Mouse (Mus musculus): ENCODE data around the gene Dydc1. TPM values are rescaled to one million over a fixed set of nuclear protein-coding genes. Genes with fewer than 3 reads are reported as not detected.
"Not testable (repeated sequence)": the region's sequence is repeated elsewhere in the genome, so short reads cannot be mapped to it uniquely, and the experiment has no call there.

Gene Dydc1
- not detected in 2 replicates for polyA plus RNA-seq (2016; fragmentation: Nextera tagmentation; extraction: Ambion mirVana)

- H3K9me3 ChIP-seq, result no peaks in the 10 kb centered on the region
- 0 out of 2 replicates have a peak within 1 kb of the TSS, but pooled peaks have one; percentile 5 for H3K9ac ChIP-seq
- peak within 1 kb of the TSS; percentile 38 for H3K4me3 ChIP-seq
- peak; percentile 97 for ATAC-seq (ENCODE audit: low FRiP score, low read depth)
- 13% methylated on average over 23 of the region's 23 CpGs for WGBS
- H3K36me3 ChIP-seq, result no peaks in the 10 kb centered on the region
- peaks cover 5% of the 10 kb centered on the region; the same call in 1 of the 2 replicates for H3K4me1 ChIP-seq
- peak within 1 kb of the TSS; percentile 74 for H3K4me2 ChIP-seq (replicated peaks)
- H3K27me3 ChIP-seq (replicated peaks), result no peaks in the 10 kb centered on the region
- H3K27ac ChIP-seq, result no peak within 1 kb of the TSS
Observed at GRCm38 (mm10) chr14:41072229-41072943, at the start of gene Dydc1. Gene Dydc1, plus strand, starts transcription at chr14:41072911.

- no peaks in the 10 kb centered on the region for H3K9me3 ChIP-seq
- no peak overlapping the region for H3K4me2 ChIP-seq (replicated peaks)
- no peaks in the 10 kb centered on the region for H3K27me3 ChIP-seq (replicated peaks)
- WGBS, result 91% methylated on average over 2 of the region's 2 CpGs
- no peak overlapping the region for H3K9ac ChIP-seq
- no peaks in the 10 kb centered on the region for H3K4me1 ChIP-seq
- no peak for ATAC-seq (ENCODE audit: low FRiP score, low read depth)
- H3K4me3 ChIP-seq, result no peak overlapping the region
- no peak overlapping the region for H3K27ac ChIP-seq
- no peaks in the 10 kb centered on the region for H3K36me3 ChIP-seq
Observed at GRCm38 (mm10) chr14:41025087-41025486, 47.6 kb upstream of the Dydc1 start.

GRCm38 (mm10) chr14:41025594-41026284 lies 47.0 kb upstream of the Dydc1 start:
- Histone ChIP-seq H3K4me1 (no peaks in the 10 kb centered on the region), H3K27ac (no peak overlapping the region), H3K9me3 (no peaks in the 10 kb centered on the region), H3K36me3 (no peaks in the 10 kb centered on the region), H3K4me2 (replicated peaks) (no peak overlapping the region), H3K27me3 (replicated peaks) (no peaks in the 10 kb centered on the region), H3K4me3 (no peak overlapping the region), H3K9ac (no peak overlapping the region)
- 81% methylated on average over 7 of the region's 7 CpGs for WGBS
- ATAC-seq (ENCODE audit: low FRiP score, low read depth), result no peak

DNA sequence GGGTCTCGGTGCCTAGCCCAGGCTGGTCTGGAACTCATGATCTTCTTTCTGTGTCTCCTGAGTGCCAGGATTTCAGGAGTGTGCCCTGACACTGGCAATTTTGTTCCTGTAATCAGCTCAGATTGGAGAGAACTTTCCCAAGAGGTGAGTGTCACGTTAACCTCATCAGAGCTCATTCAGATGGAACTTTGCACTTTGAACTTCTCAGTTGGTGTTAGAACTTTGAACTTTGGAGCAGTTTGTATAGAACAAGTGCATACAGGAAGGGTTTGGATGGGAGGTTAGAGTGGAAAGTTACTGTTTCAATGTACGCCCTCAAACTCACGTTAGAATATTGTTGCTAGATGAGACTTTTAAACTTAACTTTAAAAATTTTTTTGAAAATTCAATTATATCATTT lies 43.4 kb upstream of the Dydc1 start:
- 78% methylated on average over 4 of the region's 4 CpGs for WGBS

DNA sequence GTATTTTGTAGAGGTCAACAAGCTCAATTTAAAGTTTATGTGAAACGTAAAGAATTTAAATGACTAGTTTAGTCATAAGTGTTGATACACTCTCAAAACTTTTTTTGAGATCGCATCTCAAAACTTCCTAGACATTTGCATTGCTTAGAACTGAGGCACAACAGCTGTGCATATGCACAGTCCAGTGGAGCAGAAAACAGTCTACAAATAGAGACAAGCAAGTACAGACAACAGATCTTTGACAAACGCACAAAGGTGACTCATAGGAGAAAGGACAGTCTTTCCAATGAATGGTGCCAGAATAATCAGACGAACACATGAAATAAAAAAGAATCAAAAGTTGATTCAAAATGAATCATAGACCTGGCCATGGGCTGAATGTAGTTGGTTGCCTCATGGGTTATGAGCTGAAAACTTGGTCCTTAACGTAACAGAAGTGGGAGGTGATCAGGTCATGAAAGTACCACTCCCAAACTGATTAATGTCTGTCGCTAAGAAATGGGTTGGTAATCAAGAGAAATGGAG lies 41.7 kb upstream of the Dydc1 start:
- Histone ChIP-seq H3K27me3 (replicated peaks) (no peaks in the 10 kb centered on the region), H3K36me3 (no peaks in the 10 kb centered on the region), H3K9ac (no peak overlapping the region), H3K4me3 (no peak overlapping the region), H3K9me3 (no peaks in the 10 kb centered on the region), H3K4me1 (no peaks in the 10 kb centered on the region), H3K4me2 (replicated peaks) (no peak overlapping the region), H3K27ac (no peak overlapping the region)
- 93% methylated on average over 6 of the region's 6 CpGs for WGBS
- ATAC-seq (ENCODE audit: low FRiP score, low read depth), result no peak

More for the DNA sequence above, 43.4 kb upstream of the Dydc1 start:
- H3K27ac ChIP-seq, result no peak overlapping the region
- H3K9ac ChIP-seq, result no peak overlapping the region
- no peaks in the 10 kb centered on the region for H3K9me3 ChIP-seq
- no peak for ATAC-seq (ENCODE audit: low FRiP score, low read depth)
- no peaks in the 10 kb centered on the region for H3K36me3 ChIP-seq
- no peak overlapping the region for H3K4me3 ChIP-seq
- no peaks in the 10 kb centered on the region for H3K4me1 ChIP-seq
- no peak overlapping the region for H3K4me2 ChIP-seq (replicated peaks)
- no peaks in the 10 kb centered on the region for H3K27me3 ChIP-seq (replicated peaks)

DNA sequence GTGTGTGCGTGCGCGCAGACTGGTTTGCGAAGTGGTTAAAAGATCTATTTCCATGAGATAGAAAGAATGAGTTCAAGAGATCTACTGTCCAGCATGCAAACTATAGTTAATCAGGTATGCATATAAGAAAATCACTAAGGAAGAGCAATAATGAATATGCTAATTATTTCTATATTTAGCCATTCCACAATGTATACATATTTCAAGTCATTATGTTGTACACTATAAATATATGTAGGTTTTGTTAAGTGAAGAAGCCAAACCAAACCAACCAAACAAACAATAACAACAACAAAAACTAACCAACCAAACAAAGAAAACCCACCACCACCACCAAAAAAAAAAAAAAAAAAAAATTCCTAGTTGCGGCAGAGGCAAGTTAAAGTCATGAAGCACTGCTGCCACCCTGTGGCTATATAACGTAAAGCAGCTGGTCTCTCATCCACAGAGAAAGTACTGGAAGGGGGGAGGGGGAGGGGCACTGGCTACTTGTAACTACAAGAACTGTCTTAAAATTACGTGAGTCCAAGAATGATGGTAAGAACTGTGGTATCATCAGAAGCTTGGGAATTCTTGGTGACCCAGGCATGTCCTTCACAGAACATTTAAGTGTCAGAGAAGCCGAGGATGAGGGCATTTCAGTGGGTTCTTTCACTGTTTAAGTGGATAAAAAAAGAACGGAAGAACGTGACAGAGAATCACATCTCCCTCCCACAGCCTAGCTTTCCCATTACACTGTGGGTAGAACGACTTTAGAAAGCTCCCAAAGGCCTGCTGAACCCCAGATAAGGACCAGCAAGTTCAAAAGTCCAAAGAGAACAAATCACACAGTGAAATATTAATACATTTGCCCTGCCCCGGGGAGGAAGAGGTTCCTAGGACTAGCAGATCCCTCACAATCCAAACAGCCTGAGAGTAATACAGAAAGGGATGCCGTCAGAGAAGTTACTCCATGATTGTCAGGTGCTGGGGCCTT lies 39.3 kb upstream of the Dydc1 start:
- Histone ChIP-seq H3K4me2 (replicated peaks) (no peak overlapping the region), H3K9me3 (no peaks in the 10 kb centered on the region), H3K4me1 (no peaks in the 10 kb centered on the region), H3K36me3 (no peaks in the 10 kb centered on the region), H3K4me3 (no peak overlapping the region), H3K27ac (no peak overlapping the region), H3K27me3 (replicated peaks) (no peaks in the 10 kb centered on the region), H3K9ac (no peak overlapping the region)
- 57% methylated on average over 13 of the region's 13 CpGs for WGBS
- ATAC-seq (ENCODE audit: low FRiP score, low read depth), result peak; percentile 38; the same call in 1 of the 2 replicates

DNA sequence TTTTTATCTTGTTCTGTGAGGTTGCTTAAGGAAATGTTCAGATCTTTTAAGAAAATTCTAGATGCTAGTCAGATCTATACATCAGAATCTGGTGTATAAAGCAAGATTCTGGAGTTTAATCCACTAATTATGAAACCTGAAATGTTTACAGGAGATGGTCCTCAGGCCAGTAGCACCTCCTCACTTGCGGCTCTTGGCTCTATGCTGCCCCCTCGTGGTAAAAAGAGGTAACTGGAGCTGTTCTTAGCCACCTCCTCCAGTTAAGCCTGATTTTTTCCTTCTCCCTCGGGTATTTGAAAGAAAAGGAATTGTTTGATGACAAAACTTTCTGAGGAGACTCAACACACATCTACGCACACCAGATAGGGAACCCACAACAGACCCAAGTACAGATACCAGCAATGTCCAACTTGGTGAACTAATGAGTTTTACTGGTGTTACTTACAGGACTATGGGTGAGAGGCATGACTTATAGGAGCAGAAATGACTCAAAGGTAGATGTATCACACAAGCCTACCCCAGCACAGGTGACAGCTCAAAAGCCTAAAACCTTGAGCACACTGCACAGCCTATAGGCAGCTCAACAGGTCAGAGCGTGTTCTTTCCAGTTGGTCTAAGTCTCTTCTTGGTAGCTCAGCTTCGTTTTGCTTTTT lies 37.4 kb upstream of the Dydc1 start:
- Histone ChIP-seq H3K4me1 (no peaks in the 10 kb centered on the region), H3K36me3 (no peaks in the 10 kb centered on the region), H3K4me2 (replicated peaks) (no peak overlapping the region), H3K27me3 (replicated peaks) (no peaks in the 10 kb centered on the region), H3K4me3 (no peak overlapping the region), H3K27ac (no peak overlapping the region), H3K9ac (no peak overlapping the region), H3K9me3 (no peaks in the 10 kb centered on the region)
- ATAC-seq (ENCODE audit: low FRiP score, low read depth), result peak; percentile 48; the same call in 1 of the 2 replicates
- 37% methylated on average over 6 of the region's 6 CpGs for WGBS

- Histone ChIP-seq H3K36me3 (no peaks in the 10 kb centered on the region), H3K4me3 (no peak overlapping the region), H3K27me3 (replicated peaks) (no peaks in the 10 kb centered on the region)
Observed at GRCm38 (mm10) chr14:41047402-41047801, 25.3 kb upstream of the Dydc1 start.

DNA sequence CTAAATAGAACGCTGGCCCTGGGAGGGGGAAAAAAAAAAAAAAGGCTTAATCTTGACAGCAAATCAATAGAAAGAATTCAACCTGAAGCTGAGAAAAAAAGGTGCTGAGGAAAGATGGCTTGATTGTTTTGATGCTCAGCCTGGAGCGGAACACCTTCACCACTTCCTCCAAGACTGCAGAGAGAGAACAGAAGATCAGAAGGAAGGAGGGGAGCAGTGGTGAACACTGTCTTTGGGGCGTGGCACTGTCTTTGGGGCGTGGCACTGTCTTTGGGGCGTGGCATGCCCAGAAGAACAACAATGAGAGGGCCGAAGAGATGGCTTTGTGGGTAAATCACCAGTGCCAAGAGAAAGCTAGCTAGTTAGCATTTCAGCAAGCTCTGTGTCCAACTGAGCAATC lies 22.2 kb upstream of the Dydc1 start:
- Histone ChIP-seq H3K9me3 (no peaks in the 10 kb centered on the region), H3K4me3 (no peak overlapping the region), H3K36me3 (no peaks in the 10 kb centered on the region), H3K4me1 (no peaks in the 10 kb centered on the region), H3K27ac (no peak overlapping the region), H3K4me2 (replicated peaks) (no peak overlapping the region), H3K9ac (no peak overlapping the region), H3K27me3 (replicated peaks) (no peaks in the 10 kb centered on the region)
- 83% methylated on average over 6 of the region's 6 CpGs for WGBS
- ATAC-seq (ENCODE audit: low FRiP score, low read depth), result no peak

More at GRCm38 (mm10) chr14:41047402-41047801, 25.3 kb upstream of the Dydc1 start:
- Histone ChIP-seq H3K4me1 (no peaks in the 10 kb centered on the region), H3K9ac (no peak overlapping the region), H3K4me2 (replicated peaks) (no peak overlapping the region), H3K9me3 (no peaks in the 10 kb centered on the region), H3K27ac (no peak overlapping the region)
- no peak for ATAC-seq (ENCODE audit: low FRiP score, low read depth)
- WGBS, result 77% methylated on average over 2 of the region's 2 CpGs

- no peaks in the 10 kb centered on the region for H3K9me3 ChIP-seq
- no peaks in the 10 kb centered on the region for H3K36me3 ChIP-seq
- no peak overlapping the region for H3K4me2 ChIP-seq (replicated peaks)
- no peak overlapping the region for H3K4me3 ChIP-seq
- H3K9ac ChIP-seq, result no peak overlapping the region
- H3K4me1 ChIP-seq, result no peaks in the 10 kb centered on the region
- no peak for ATAC-seq (ENCODE audit: low FRiP score, low read depth)
- H3K27ac ChIP-seq, result no peak overlapping the region
- WGBS, result 79% methylated on average over 5 of the region's 5 CpGs
- no peaks in the 10 kb centered on the region for H3K27me3 ChIP-seq (replicated peaks)
Observed at GRCm38 (mm10) chr14:41052481-41052880, 20.2 kb upstream of the Dydc1 start.

DNA sequence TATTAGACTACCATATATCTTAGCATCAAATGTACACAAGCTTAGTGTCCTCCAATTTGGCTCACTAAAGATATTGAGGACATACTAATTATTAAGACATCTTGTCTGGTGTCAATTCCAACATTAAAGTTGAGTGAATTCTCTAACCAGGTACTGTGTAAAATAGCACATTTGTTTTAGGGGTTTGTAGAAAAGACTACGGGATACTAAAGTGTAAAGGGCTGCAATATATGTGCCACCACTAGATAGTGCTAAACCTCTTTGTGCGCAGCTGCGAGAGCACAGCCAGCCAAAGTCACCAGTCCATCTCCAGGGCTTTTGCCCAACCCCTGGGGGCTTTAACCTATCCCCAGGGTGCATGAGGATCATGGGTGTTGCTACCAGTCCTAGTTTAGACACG lies 19.5 kb upstream of the Dydc1 start:
- H3K27me3 ChIP-seq (replicated peaks); H3K4me2 ChIP-seq (replicated peaks); H3K4me1 ChIP-seq; ATAC-seq (ENCODE audit: low FRiP score, low read depth); H3K9ac ChIP-seq; H3K4me3 ChIP-seq; H3K36me3 ChIP-seq; H3K9me3 ChIP-seq; H3K27ac ChIP-seq: not testable (repeated sequence)
- WGBS, result 63% methylated on average over 3 of the region's 4 CpGs
